Mouse (Mus musculus) 416B (cell line): ENCODE data around the gene Tango6.

Source experiments
- DNase-seq: peaks from one replicate; pipeline ENCODE4 v3.0.0; 2011; ENCODE audit warnings: low read depth

Tango6 gene

DNA sequence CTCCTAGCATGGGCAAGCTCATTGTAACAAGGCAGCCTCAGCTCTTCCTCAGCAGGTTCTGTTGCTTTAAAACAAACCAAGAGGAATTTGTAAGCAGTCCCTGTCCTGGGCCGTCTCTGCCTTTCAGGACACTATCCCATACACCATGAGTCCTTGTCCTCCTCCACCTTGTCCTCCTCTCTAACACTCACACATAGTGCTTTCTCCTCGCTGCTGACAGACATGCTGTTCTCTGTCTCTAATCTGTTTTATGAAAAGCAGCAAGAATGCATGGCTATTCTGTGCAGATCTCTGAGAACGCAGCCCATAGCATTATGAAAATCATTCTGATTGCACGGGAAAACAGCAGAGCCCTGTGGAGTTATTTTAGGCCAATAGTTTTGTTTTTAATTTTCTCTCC is 78.4 kb downstream of the Tango6 start:
- no peak for DNase-seq

DNA sequence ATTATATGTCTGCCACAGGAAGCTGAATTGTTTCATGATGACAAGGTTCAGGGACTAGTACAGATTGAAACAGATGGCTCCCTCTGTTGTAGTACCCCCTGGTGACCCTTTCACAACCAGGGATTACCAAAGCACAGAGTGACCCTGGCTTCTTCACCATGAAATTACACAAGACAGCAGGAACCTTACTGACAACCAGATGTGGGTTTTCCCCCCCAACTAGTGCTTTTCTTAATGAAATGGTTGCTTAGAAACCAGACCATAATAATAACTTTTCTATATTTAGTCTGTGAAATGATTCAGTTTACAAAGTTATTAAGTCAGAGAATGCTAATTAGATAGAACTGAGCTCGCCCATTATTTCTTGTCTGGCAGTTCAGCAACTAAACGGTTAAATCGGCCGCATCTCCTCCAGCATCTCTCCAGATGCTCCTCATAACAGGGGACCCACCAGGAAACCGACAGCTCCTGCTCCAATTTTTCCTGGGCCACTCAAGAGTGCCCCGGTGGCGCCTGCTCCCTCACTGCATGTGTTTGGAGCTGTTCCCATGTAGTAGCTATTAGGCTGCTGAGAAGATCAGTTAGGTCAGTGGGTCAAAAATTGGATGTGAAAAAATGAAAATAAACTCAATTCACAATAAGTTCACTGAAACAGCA is 79.1 kb downstream of the Tango6 start:
- DNase-seq = peak; percentile 65

DNA sequence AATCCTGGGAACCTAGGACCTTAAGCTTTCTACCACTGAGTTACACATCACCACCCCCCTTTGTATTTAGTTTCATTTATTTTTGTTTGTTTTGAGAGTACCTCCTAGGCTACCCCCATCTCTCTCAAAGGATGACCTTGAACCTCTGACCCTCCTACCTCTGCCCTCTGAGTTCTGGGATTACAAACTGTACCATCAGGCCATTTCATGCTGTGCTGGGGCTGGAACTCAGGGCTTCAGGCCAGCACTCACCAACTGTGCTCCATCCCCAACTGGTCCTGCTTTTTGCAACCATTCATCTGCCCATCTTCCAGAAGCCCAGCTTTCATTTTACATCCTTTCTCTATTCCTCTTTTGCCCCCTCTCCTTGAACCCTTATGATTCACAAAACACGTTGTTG is 81.7 kb downstream of the Tango6 start:
- no peak for DNase-seq

DNA sequence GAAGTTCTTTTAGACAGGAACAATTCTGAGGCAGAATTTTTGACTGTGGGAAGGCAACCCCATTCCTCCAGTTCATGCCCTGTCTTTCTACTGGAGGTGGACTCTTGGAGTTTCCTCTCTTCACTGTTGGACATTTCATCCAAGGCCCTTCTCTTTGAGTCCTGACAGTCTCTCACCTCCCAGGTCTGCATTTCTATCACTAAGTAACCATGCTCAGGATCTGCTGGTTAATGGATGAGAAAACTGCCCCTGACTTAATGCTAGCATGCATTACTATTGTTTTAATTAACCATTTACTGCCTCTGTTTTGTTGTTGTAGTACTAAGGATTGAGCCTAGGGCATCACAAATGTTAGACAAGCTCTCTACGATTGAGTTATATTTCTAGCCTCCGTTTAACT is 82.7 kb downstream of the Tango6 start:
- no peak for DNase-seq

DNA sequence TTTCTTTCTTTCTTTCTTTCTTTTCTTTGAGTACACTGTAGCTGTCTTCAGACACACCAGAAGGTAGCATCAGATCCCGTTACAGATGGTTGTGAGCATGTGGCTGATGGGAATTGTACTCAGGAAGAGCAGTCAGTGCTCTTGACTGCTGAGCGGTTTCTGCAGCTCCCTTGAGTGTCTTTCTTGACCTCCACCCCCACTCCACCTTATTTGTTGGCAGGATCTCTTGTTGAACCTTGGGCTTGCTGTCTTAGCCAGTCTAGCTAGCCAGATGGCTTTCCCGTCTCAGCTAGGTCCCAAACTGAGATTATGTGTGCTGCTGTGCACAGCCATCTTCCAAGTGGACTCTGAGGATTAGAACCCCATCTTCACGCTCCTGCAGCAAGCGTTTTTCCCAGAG is 83.9 kb downstream of the Tango6 start:
- no peak for DNase-seq

DNA sequence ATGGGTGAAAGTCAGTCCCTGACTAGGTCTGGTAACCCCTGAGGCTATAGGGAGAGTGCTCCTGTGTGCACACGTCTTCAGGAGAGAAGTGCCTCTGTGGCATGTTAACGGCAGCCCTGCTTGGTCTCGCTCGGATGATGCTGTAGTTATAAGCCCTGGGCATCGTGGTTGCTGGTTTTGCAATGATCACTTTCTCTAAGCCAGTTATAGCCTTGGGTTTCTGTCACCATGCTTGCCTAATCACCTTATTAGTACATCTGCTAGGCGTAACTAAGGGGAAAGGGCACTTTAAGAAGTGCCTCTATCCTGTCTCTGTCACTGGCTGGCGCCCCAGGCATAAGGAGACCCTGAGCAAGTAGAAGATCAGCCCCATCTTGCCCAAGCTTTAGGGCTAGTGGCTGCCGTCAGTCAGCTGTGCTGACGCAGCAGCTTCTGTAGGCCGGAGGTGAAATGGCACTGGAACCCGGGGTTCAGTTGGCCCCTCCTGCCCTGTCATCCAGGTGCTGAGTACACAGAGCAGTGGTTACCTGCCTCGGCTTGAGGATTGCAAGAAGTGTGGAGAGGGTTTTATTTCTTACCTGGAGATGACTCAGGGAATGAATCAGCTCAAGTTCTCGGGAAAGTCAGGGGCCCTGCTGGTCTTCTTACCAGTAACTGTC is 86.4 kb downstream of the Tango6 start:
- DNase-seq = peak; percentile 68

DNA sequence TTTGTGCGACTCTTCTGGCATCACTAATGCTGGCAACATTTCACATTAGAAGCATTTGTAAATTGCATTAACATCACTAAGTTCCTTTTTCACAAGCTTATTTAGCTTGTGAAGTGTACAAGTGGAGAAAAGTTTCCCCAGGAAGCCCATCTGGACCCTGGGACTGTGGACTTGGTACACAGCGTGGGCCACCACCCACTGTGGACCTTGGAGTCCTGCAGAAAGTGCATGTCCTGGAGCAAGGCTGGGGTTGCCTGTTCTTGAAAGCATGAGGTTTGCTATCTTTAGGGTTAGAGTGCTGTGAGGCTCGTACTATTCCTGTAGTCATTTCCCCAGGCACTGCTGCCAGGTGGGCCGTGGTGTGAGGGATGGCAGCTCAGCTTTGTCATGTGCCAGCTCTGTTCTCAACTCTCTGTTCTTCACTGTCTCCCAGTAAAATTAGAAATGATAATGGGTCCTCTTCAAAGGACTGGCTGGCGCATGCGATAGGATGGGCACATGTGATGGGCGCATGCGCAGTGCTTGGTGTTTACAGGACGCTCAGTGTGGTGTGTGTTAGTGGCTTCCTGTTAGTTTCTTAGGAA is 87.8 kb downstream of the Tango6 start:
- DNase-seq = no peak

DNA sequence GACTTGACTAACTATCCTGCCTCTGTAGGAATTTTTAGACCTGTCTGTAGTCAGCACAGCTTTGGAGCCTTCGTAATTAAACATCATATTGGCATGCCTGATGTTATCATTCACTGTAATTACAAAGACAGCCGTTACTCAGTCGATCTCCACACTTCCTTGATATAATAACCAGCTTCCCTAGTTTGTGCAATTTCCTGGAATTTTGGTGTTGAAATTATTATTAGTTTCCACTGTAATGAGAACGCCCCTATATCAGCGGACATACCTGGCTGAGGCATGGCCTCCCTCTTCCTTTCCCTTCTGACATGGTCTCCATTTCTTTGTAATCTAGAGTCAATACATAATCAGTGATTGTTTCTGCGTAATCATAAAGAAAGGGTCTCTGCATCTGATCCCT is 89.2 kb downstream of the Tango6 start:
- no peak for DNase-seq

DNA sequence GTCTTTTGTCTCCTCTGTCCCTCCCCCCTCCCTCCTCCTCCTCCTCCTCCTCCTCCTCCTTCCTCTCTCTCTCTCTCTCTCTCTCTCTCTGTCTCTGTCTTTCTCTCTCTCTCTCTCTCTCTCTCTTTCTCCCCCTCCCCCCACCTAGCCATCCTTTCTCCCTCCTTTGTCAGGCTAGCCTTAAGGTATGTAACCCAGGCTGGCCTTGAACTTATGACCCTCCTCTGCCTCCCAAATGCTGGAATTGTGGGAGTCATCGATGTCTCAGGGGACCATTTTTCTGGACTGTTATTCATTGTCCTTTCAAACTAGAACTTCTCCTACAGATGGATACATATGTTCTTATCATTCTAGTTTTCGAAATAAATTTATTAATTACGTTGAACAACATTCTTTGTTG is 89.6 kb downstream of the Tango6 start:
- no peak for DNase-seq

DNA sequence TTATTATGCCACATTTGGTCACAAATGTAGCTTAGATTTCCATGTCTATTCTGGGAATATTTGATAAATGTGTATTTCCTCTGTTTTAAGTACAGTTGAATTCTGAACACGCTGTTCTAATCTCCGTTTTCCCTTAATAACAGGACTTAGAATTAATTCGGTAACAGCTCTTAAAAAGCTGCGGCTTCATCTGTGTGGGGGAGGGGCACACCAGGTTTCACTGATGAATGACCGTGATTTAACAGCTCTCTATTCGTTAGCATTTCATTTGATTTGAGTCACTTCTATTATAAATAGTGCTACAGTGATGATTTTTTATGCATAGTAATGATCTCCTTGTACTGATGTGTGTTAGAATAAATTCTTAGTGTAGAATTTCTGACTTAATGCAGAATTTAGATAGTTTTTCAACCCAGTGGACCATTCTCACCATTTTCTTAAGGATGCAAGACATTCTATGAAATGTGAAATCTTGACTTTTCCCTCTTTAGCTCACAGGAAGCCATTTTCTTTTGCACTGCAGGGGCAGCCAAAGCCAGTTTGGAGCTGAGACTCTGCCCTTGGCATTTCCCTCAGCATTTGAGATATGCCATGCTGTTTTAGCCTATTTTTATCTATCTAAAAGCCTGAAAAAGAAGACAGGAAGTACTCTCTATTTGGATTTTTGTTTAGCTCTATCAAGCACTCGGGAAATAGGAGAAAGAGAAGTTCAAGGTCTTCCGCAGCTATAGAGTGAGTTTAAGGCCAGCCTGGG is 91.9 kb downstream of the Tango6 start:
- DNase-seq = no peak

DNA sequence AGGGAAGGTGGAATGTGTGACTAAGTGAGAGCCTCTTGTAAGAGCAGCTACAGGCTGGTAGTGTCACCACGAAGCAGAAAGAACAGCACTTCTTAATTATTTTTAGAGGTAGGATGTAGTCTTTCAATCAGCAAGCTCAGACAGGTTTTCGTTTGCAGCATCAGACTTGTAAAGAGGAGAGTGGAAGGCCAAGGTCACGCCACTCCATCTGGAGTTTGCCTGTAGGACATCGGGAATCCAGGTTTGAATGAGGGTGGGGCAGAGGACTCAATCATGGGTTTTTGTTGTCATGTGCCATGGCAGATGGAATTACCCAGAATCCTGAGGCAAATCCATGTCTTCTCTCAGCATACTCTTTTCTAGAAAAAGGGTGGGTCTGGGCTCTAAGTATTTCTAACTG is 106.8 kb downstream of the Tango6 start:
- DNase-seq = no peak

DNA sequence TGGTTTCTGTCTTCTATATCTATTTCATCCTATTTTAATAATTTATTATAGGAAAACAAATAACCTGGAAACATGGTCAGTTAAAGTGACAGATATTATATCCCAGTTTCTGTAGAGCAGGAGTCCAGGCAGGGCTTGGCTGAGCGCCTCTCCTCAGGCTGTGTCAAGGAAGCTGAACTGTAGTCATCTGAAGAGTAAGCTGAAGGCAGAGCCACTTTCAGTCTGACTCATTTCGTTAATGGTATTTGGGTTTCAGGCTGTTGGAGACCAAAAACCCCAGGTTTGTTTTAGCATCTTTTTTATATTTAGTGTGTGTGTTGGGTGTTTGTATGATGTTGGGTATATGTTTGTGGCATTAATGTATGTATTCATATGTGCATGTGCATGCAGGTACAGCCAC is 112.0 kb downstream of the Tango6 start:
- DNase-seq = no peak

DNA sequence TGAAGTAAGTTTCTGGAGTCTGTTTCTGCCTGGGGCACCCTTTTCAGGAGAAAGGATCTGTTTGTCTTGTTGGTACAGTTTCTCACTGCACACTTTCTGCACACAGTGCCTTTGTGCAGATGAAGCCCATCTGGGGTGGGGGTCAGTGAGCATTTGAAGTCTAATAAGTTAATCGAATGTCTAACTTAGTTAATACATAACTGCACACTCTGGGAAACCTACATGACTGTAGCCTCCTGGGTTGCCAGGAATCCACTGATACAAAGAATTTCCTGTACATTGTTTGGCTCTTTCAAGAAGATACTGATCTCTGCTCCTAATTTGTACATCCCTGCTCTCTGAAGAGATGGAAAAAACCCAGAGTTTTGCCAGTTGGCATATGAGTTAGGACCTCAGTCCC is 117.0 kb downstream of the Tango6 start:
- no peak for DNase-seq

DNA sequence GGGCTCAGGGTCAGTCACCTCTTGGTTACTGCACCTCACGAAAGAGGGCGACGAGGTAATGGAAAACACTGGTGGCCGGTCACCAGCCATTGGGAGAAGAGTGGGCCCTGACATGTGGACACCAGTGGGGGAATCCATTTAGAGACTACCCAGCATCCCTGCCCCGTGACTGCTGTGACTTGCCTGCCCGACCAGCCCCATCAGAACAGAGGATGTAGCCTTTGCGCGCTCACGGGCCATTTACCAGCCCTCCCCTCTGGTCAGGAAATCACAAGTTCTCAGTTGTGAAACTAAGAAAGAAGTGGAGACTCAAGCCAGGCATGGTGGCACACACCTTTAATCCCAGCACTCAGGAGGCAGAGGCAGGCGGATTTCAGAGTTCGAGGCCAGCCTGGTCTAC is 118.4 kb downstream of the Tango6 start:
- no peak for DNase-seq

DNA sequence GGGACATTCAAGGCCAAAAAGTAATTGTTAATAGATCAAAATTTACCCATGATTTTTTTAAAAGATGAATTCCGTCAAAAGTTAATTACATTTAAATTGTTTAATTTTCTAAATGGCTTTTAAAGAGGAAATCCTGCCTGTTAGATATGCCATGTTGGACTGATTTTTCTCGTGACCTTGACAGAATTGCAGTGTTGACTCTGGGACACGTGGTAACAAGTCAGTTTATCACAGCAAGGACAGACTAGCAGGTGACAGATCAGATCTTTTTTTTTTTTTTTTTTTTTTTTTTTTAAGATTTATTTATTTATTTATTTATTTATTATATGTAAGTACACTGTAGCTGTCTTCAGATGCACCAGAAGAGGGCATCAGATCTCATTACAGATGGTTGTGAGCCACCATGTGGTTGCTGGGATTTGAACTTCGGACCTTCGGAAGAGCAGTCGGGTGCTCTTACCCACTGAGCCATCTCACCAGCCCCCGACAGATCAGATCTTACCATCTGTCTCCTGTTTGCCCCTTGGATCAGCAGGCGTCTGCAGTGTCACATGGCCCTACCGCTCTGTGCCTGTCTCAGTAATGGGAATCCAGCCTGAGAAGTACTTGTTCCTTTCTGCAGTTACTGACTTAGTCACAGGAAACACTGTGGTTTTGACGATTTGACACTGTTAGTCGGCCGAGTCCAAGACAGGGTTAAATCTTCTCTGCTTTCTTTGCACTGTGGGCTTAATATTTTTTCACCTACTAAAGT is 119.7 kb downstream of the Tango6 start:
- DNase-seq = peak; percentile 99

DNA sequence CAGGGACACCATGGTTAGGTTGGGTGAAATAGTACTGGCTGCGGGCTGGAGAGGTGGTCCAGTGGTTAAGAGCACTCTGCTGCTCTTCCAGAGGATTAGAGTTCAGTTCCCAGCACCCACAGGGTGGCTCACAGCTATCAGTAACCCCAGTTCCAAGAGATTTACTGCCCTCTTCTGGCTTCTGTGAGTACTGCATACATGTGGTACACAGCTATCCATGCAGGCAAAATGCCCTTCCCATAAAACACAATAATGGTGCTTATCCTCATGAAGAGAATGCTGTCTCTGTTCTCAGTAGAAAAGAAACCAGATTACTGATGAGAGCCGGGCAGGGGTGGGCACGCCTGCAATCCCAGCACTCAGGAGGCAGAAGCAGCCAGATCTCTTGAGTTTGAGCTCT is 123.0 kb downstream of the Tango6 start:
- DNase-seq = no peak

DNA sequence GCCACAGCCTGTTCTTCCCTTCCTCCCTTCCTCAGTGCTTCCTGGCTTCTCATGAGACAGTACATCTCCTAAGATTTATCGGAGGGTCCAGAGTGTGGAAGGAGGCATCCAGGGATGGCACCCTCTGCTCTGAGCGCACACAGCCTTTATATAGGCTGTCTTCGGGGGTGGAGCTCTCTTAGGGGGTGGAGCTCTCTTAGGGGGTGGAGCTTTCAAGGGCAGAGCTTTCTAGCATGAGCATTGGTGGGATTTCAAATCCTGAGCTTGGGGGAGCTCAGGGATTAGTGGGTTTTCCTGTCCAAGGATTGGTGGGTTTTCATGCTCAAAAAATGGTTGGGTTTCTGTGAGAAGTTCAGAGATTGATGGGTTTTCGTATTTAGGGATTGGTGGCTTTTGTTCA is 124.6 kb downstream of the Tango6 start:
- no peak for DNase-seq

DNA sequence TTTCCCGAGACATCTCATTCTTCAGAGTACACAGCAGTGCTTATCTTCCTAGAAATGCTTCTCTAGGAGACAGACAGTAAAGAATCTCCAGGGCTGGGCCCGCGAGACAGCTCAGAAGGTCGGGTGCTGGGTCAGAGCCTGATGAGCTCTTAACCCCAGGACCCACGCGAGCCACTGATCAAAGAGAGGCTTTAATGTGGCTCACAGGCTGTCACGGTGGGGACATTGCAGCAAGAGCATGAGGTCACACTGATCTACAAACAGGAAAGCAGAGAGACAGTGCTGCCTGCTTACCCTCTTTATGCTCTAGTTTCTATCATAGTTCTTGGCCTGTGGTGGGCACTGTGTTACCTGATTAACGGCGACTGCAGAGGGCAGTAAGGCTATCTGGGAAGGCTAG is 126.9 kb downstream of the Tango6 start:
- DNase-seq = no peak

DNA sequence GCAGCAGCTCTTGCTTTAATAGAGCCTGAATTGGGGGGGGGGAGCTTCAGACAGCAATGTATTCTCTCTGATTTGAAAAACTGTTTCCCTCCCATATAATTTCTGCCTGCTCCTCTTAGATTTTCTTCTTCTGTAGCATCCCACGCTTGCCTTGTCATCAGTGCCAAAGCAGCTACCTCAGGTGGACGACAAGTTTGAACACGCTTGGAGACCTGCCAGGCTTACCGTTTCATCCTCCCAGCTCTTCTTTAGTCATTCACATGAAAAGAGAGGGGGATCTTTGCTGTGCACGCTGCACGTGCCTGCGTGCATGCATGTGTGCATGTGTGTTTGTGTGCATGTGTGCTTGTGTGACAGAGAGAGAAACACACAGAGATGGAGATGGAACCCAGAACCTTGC is 127.5 kb downstream of the Tango6 start:
- DNase-seq = no peak

DNA sequence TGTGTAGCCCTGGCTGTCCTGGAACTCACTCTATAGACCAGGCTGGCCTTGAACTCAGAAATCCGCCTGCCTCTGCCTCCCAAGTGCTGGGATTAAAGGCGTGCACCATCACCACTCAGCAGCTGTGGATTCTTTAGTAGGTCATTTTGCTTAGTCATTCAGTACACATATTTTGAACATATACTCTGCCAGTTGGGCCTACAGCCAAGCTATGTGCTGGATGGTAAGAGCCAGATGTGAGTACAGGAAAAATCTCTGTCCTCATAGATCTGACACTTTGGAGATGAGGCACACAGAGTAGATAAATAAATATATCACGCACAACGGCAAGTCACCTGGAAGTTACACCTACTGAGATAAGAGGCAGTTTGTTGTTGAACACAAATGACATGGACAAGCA is 129.7 kb downstream of the Tango6 start:
- no peak for DNase-seq

DNA sequence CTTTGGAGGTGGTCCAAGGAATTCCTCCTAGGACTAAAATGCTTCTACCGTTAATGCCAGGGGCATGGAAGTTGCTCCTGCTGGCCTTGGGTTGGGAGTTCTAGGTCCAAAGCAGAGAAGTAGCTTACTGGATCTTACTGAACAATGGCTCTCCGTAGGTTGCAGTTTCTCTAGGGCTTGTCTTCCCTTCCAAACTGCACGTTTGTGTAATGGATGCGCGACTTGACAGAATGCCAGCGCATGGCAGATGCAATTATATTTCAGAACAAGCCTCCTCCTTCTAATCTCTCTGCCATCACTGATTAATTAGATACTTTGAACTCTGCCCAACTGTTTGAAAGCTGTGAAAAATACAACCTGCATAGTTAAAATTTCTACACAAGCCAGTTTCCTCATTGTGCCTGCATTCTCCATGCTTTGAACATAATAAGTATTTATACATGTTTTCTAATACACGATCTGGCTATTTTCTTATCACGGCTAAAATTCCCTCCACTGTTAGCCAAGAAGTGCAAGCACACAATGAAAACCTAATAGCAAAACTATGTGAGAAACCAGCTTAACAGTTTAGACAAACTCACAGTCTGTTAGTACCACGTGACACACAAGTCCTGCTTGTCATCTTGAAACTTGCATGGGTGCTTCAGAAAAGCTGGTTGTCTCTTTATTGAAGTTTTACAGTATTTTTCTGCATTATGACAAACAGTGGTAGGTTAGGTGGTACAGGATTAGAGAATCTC is 133.7 kb downstream of the Tango6 start:
- DNase-seq = no peak

DNA sequence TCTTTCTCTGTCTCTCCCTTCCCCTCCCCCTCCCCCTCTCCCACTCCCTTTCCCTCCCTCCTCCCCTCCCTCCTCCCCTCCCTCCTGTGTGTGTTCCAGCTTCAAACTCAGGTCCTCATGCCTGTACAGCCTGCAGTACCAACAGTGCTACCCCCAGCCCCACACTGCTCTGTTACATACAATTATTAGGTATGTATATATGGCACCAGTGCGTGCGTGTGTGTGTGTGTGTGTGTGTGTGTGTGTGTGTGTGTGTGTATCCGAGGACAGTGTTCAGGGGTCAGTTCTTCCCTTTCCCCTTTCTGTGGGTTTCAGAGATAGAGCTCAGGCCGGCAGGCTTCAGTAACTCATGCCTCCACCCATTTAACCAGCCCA is 134.3 kb downstream of the Tango6 start:
- no peak for DNase-seq
